Mouse (Mus musculus): ENCODE results near the gene Fscn3.

Fscn3 gene

DNA sequence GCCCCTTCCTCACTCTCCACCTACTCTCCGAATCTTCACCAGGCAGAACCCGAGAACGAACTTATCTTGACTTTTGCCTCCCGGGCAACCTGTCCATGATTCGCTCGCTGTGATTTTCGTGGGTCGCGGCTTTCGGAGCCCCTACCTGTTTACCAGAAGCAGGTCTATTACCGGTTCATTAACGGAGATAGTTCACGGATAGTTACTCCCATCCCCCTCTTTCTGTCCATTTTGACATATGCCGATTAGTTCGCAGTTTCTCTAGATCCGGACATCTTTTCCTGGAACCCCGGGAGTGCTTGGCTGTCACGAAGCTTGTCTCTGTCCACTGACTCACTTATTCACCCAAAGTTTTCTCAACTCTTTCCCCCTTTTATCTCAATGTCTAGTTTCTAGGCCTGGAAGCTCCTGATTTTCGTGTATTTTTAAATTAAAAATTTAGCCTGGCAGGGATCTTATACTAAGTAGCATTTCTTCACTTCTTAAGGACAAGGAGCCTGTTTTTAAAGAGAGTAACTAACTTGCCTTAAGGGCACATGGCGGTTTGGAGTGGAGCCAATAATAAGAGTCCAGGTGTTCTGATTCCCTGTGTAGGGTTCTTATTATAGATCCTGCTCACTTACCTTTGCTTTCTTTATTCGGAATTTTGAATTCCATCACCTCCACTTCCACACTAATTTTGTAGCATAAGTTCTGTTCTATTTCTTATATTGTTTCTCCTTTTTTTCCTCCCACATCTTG is 53.3 kb downstream of the Fscn3 start:
- intact Hi-C loops (cut with DNase I): no loop called here

DNA sequence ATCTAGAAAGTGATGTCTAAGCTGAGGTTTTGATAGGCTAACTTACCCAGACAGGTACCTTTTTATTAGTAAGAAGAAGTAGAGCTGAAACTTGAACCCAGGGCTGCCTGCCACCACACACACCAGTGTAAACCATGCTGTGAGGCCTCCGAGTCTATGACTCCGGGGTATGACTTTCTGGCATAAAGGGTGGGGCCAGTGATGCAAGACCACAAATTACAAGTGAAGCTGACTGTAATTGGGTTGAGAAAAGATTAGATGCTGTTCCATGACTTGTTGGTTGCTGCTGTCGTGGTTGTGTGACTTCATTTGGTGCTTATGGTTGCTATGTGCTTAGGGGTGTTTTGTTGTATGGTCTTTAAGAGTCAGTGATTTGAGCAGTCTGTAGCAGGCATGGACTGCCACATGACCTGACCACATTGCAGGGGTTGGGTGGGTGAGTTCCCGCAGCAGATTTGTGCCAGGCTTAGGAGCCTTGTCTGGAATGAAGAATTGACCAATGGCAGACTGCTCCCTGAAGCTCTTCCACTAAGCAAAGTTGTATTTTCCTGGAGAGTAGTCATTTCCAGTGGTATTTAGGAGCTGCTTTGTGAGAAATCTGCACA is 55.2 kb downstream of the Fscn3 start:
- intact Hi-C loops (cut with DNase I): no loop called here

GRCm38 (mm10) chr6:28486008-28486407 is 58.4 kb downstream of the Fscn3 start:
- intact Hi-C loops (cut with DNase I): no loop called here

DNA sequence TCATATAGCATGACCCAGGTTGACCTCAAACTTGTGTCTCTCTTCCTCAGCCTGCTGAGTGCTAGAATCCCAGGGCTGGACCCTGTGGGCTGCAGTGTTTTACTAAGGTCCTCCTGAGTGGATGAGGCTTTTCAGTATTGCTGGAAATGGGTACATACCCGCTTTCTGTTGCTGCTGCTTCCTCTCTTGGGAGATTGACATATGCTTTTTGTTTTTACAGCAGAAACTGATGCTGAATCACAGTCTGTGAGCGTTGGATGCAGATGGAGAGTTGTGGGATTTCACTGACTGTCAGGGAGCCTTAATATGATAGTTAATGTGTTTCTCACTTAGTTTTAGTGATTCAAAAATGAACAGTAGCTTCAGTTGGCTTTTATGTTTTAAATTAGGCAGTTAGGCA is 58.9 kb downstream of the Fscn3 start:
- intact Hi-C loops (cut with DNase I): no loop called here

DNA sequence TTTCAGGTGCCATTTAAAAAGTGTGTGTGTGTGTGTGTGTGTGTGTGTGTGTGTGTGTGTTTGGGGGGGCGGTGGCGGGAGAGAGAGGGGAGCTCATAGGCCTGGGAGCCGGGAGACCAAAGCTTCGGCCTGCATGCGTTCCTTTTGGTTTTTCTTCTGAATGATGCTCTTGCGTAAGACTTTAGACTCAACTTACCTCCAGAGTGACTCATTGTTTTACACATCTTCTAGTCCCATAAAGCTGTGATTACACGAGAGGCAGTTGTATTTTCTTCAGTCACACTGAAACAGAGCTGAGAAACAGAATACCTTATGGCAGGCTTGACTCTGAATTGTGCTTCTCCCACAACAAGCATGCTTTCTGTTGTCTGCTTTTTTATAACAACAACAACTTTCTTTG is 59.3 kb downstream of the Fscn3 start:
- intact Hi-C loops (cut with DNase I): no loop called here

Measured in adrenal gland (tissue).